Mouse (Mus musculus): ENCODE measurements around the gene 4930578C19Rik. TPM values are rescaled to one million over a fixed set of nuclear protein-coding genes. Genes with fewer than 3 reads are reported as not detected.

Gene 4930578C19Rik
- 0.15 TPM in 1 of 2 replicates, not detected in the other for polyA plus RNA-seq (2016; fragmentation: Nextera tagmentation; extraction: Ambion mirVana)

GRCm38 (mm10) chrX:18461198-18461601, at the start of gene 4930578C19Rik:
Gene 4930578C19Rik (minus strand): TSS chrX:18461397.
- Histone ChIP-seq H3K36me3 (no peaks in the 10 kb centered on the region), H3K4me3 (no peak within 1 kb of the TSS), H3K27me3 (ENCODE audit: insufficient read depth, poor library complexity, severe bottlenecking) (no peaks in the 10 kb centered on the region), H3K9me3 (no peaks in the 10 kb centered on the region), H3K27ac (no peak within 1 kb of the TSS), H3K4me1 (no peaks in the 10 kb centered on the region)
- 63% methylated on average over 8 of the region's 8 CpGs for WGBS
- no peak for DNase-seq (ENCODE audit: low spot score)

- 61% methylated on average over 1 of the region's 1 CpGs for WGBS
These were observed 6.5 kb upstream of the 4930578C19Rik start for GRCm38 (mm10) chrX:18467690-18468089.

DNA sequence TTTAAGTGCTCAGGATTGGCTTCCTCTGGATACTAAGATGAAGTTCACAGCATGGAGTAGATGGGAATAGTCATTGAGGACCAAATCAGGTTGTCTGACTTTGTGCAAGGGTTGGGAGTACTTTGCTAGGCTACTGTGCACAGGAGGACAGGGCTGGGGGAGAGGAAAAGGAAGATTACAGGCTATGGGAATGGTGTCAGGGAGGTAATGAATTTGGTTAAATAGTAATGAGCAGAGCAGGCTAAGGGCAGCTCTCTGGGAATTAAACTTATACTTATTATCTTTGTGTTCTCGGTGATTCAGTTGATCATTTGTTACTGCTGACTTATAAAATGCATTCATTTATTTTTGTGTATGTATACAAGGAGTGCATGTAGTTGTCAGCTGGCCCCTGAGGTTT, 1.7 kb upstream of the 4930578C19Rik start:
- 70% methylated on average over 1 of the region's 1 CpGs for WGBS
- no peaks in the 10 kb centered on the region for H3K27me3 ChIP-seq (ENCODE audit: insufficient read depth, poor library complexity, severe bottlenecking)
- H3K4me3 ChIP-seq, result no peak overlapping the region
- H3K36me3 ChIP-seq, result no peaks in the 10 kb centered on the region
- H3K4me1 ChIP-seq, result no peaks in the 10 kb centered on the region
- DNase-seq (ENCODE audit: low spot score), result no peak
- no peak overlapping the region for H3K27ac ChIP-seq
- H3K9me3 ChIP-seq, result no peaks in the 10 kb centered on the region

More at GRCm38 (mm10) chrX:18467690-18468089, 6.5 kb upstream of the 4930578C19Rik start:
- Histone ChIP-seq H3K9me3 (no peaks in the 10 kb centered on the region), H3K27ac (no peak overlapping the region), H3K4me3 (no peak overlapping the region), H3K4me1 (no peaks in the 10 kb centered on the region), H3K27me3 (ENCODE audit: insufficient read depth, poor library complexity, severe bottlenecking) (no peaks in the 10 kb centered on the region), H3K36me3 (no peaks in the 10 kb centered on the region)
- DNase-seq (ENCODE audit: low spot score), result no peak

DNA sequence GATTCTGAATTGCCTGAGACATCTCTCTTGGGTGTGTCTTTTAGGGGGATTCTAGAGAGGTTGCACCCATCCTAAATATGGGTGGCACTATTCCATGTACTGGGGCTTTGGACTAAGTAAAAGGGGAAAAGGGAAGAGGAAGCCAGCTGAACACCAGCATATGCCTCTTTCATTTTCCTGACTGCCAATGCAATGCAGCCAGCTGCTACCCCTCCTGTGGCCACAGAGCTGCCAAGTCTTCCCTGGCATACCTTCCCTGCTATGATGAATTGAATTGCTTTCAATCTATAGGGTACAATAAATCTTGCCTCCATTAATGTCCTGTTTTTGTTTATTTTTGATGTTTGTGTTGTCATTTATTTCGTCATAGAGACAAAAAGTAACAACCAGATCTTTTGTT, 9.6 kb downstream of the 4930578C19Rik start:
- WGBS, result 55% methylated on average over 1 of the region's 1 CpGs
- H3K4me1 ChIP-seq, result no peaks in the 10 kb centered on the region
- H3K27me3 ChIP-seq (ENCODE audit: insufficient read depth, poor library complexity, severe bottlenecking), result no peaks in the 10 kb centered on the region
- no peaks in the 10 kb centered on the region for H3K36me3 ChIP-seq
- no peak overlapping the region for H3K27ac ChIP-seq
- H3K4me3 ChIP-seq, result no peak overlapping the region
- H3K9me3 ChIP-seq, result no peaks in the 10 kb centered on the region
- no peak for DNase-seq (ENCODE audit: low spot score)

DNA sequence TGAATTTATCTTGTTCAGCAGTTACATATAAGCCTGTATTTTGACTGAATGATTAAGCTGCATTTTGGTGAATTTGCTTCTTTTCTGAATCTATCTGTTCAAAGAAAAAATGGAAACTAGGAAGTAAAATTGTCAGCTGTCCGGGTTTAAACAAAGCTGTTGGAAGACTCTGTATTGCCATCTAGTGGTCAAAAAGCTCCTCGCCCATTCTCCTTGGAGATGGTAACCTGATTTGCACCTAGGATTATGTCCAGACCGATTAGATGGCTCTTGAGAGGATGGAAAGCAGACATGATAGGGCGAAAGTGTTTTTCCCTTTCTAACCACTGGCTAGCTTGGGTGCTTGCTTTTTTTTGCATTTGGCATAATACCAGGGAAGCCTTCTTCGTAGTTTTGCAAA, 19.1 kb downstream of the 4930578C19Rik start:
- no peak overlapping the region for H3K27ac ChIP-seq
- 31% methylated on average over 5 of the region's 5 CpGs for WGBS

GRCm38 (mm10) chrX:18425451-18425850, 35.7 kb downstream of the 4930578C19Rik start:
- Histone ChIP-seq H3K4me1 (no peaks in the 10 kb centered on the region), H3K27me3 (ENCODE audit: insufficient read depth, poor library complexity, severe bottlenecking) (no peaks in the 10 kb centered on the region), H3K4me3 (no peak overlapping the region), H3K27ac (no peak overlapping the region), H3K36me3 (no peaks in the 10 kb centered on the region), H3K9me3 (no peaks in the 10 kb centered on the region)
- 86% methylated on average over 3 of the region's 3 CpGs for WGBS
- no peak for DNase-seq (ENCODE audit: low spot score)

More for the DNA sequence above, 19.1 kb downstream of the 4930578C19Rik start:
- Histone ChIP-seq H3K9me3 (no peaks in the 10 kb centered on the region), H3K36me3 (no peaks in the 10 kb centered on the region), H3K4me1 (no peaks in the 10 kb centered on the region), H3K4me3 (no peak overlapping the region), H3K27me3 (ENCODE audit: insufficient read depth, poor library complexity, severe bottlenecking) (no peaks in the 10 kb centered on the region)
- DNase-seq (ENCODE audit: low spot score), result no peak

DNA sequence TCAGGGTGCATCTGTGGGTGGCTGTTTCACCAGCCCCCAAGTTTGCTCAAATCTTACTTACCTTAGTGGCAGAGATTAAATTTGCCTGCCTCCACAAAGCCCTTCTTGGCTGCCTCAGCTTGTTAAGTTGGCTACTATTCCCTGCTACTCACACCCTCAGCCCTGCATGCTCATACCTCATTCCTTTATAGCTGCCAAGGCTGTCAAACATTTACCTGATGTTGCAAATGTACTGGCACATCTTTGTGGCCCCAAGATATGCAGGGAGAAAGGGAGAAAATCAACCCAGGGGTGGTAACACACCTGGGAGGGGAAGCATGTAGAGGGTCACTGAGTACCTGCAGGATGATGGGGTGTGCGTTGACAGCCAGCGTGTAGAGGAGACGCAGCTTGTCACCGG, 38.0 kb downstream of the 4930578C19Rik start:
- Histone ChIP-seq H3K27ac (no peak overlapping the region), H3K36me3 (no peaks in the 10 kb centered on the region), H3K9me3 (no peaks in the 10 kb centered on the region), H3K4me3 (no peak overlapping the region), H3K27me3 (ENCODE audit: insufficient read depth, poor library complexity, severe bottlenecking) (no peaks in the 10 kb centered on the region), H3K4me1 (no peaks in the 10 kb centered on the region)
- no peak for DNase-seq (ENCODE audit: low spot score)
- WGBS, result 73% methylated on average over 4 of the region's 4 CpGs

DNA sequence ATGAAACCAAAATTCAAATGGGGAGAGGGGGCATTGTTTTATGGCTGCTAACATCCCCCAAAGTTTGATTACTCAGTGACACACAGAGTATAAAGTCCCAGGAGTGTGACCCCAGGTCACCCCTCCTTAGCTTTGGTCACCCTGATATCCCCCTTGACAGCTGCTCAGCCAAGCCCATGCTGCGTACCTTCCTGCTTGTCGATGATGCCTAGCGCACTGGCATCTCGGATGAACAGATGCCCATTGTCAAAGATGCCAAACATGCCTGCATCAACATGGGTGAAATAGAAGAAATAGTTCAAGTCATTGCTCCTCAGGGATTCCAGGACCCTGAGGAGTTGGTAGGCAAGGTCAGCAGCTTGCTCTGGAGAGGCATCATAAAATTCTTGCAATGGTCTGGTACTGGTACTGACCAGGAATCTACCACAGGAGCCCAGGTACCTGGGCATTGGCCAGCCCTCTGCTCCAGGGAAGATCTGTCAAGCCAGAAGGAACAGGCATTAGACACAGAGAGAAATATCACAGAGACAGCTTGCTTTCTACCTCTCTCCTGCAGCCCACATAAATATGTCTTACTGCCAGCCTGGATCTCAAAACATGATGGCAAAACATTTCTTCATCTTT, 40.9 kb downstream of the 4930578C19Rik start:
- Histone ChIP-seq H3K4me1 (no peaks in the 10 kb centered on the region), H3K27ac (no peak overlapping the region), H3K9me3 (no peaks in the 10 kb centered on the region), H3K36me3 (no peaks in the 10 kb centered on the region), H3K4me3 (no peak overlapping the region), H3K27me3 (ENCODE audit: insufficient read depth, poor library complexity, severe bottlenecking) (no peaks in the 10 kb centered on the region)
- 85% methylated on average over 4 of the region's 4 CpGs for WGBS
- DNase-seq (ENCODE audit: low spot score), result no peak

GRCm38 (mm10) chrX:18418977-18419376, 42.2 kb downstream of the 4930578C19Rik start:
- WGBS, result 38% methylated on average over 1 of the region's 1 CpGs
- DNase-seq (ENCODE audit: low spot score), result no peak
- H3K27ac ChIP-seq, result no peak overlapping the region
- no peak overlapping the region for H3K4me3 ChIP-seq
- H3K9me3 ChIP-seq, result no peaks in the 10 kb centered on the region
- H3K36me3 ChIP-seq, result no peaks in the 10 kb centered on the region
- H3K4me1 ChIP-seq, result no peaks in the 10 kb centered on the region
- H3K27me3 ChIP-seq (ENCODE audit: insufficient read depth, poor library complexity, severe bottlenecking), result no peaks in the 10 kb centered on the region

- H3K4me3 ChIP-seq, result no peak overlapping the region
- 77% methylated on average over 2 of the region's 2 CpGs for WGBS
- H3K27me3 ChIP-seq (ENCODE audit: insufficient read depth, poor library complexity, severe bottlenecking), result no peaks in the 10 kb centered on the region
- H3K27ac ChIP-seq, result no peak overlapping the region
- no peaks in the 10 kb centered on the region for H3K4me1 ChIP-seq
- no peaks in the 10 kb centered on the region for H3K36me3 ChIP-seq
- no peak for DNase-seq (ENCODE audit: low spot score)
- H3K9me3 ChIP-seq, result no peaks in the 10 kb centered on the region
These were observed 46.6 kb downstream of the 4930578C19Rik start for GRCm38 (mm10) chrX:18414560-18414959.

DNA sequence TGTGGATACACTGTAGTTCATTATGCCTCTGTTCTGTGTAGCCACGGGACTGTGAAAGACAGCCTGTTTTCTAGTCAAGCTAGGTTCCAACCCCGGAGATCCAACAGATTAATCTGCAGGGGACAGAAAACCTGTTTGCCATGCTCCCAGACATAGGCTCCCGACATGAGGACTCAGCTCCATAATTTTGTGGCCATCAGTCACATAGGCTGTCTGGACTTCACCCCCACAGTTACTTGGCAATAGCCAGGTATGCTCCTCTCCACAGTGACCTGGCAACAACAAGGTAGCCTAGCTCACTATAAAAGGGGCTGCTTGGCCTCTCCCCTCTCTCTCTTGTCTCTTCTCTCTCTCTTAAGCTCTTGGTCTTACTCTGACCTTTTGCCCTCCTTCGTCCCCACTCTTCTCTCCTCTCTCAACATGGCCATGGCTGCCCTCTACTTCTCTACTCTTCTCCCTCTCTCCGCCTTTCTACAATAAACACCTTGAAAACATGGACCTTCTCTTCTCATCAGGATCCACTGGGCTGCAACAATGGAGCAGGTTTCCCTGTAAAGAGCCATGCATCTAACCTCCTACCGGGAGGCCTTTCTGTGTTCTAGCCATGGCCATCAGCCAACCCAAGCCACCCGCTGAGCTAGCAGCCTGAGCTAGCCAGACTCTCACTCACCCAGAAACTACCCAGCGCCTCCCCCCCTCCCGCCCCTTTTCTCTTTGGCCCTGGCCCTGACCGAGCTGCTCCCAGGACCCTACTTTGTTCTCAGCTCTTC, 49.9 kb downstream of the 4930578C19Rik start:
- 78% methylated on average over 10 of the region's 10 CpGs for WGBS
- no peaks in the 10 kb centered on the region for H3K9me3 ChIP-seq

GRCm38 (mm10) chrX:18409598-18409997, 51.6 kb downstream of the 4930578C19Rik start:
- H3K4me3 ChIP-seq, result no peak overlapping the region
- H3K27ac ChIP-seq, result no peak overlapping the region
- H3K27me3 ChIP-seq (ENCODE audit: insufficient read depth, poor library complexity, severe bottlenecking), result no peaks in the 10 kb centered on the region
- H3K36me3 ChIP-seq, result no peaks in the 10 kb centered on the region
- WGBS, result 65% methylated on average over 2 of the region's 2 CpGs
- no peaks in the 10 kb centered on the region for H3K9me3 ChIP-seq
- H3K4me1 ChIP-seq, result no peaks in the 10 kb centered on the region
- DNase-seq (ENCODE audit: low spot score), result no peak

More for the DNA sequence above, 49.9 kb downstream of the 4930578C19Rik start:
- H3K4me3 ChIP-seq, result no peak overlapping the region
- H3K27ac ChIP-seq, result no peak overlapping the region
- no peak for DNase-seq (ENCODE audit: low spot score)
- no peaks in the 10 kb centered on the region for H3K27me3 ChIP-seq (ENCODE audit: insufficient read depth, poor library complexity, severe bottlenecking)
- no peaks in the 10 kb centered on the region for H3K4me1 ChIP-seq
- H3K36me3 ChIP-seq, result no peaks in the 10 kb centered on the region

GRCm38 (mm10) chrX:18402296-18402695, 58.9 kb downstream of the 4930578C19Rik start:
- Histone ChIP-seq H3K4me1 (no peaks in the 10 kb centered on the region), H3K27ac (no peak overlapping the region), H3K4me3 (no peak overlapping the region), H3K36me3 (no peaks in the 10 kb centered on the region), H3K27me3 (ENCODE audit: insufficient read depth, poor library complexity, severe bottlenecking) (no peaks in the 10 kb centered on the region), H3K9me3 (no peaks in the 10 kb centered on the region)
- 41% methylated on average over 10 of the region's 10 CpGs for WGBS
- DNase-seq (ENCODE audit: low spot score), result no peak

Data from heart, embryonic 10.5 days (tissue).